In the genomic region with DNA sequence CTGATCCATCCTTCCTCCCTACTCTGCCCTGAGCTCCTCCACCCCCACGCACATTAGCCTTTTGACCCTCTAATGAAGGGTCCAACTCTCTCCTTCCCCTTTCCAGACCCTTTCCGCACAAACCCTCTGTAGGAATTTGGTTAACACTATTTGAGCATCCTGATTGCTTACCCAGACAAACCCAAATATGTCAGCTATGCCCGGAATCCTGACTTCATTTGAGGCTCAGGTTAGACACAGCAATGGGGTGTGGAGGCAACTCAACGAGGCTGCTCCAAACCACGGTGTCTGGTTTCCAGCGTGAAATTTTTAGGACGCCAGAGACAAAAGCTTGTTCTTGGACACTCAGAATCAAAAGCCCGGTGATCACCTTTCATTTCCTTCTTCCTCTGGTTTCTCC, we compare ENCODE assay signal across 17 mouse cellular contexts.
DNase-seq lines count a peak whose midpoint lies in the region; ATAC-seq and TF ChIP-seq lines count a peak whose summit lies in the region.
"Had no signal": no experiment of that assay in that cellular context is flagged by ENCODE, and none has a peak within 500 bp of the region (broad histone marks: within the 10 kb centered on the region; RNA-seq: fewer than 3 reads in every experiment).

No protein-coding gene starts in this region.

- no peak overlapping the region for H3K9ac ChIP-seq in hindbrain, postnatal 0 days (replicated peaks; ENCODE audit: low read length)
- H3K9ac ChIP-seq in ES-E14 (ENCODE audit: insufficient read depth, low read depth, low read length, poor library complexity, severe bottlenecking): no peak overlapping the region
- no peak overlapping the region for H3K9ac ChIP-seq in limb, embryonic 12.5 days (replicated peaks)
- H3K9ac ChIP-seq: kidney, embryonic 15.5 days; limb, embryonic 13.5 days; lung, embryonic 15.5 days had no signal

- H3K4me3 ChIP-seq in hindbrain, embryonic 10.5 days: no peak overlapping the region
- H3K4me3 ChIP-seq in hindbrain, postnatal 0 days (ENCODE audit: low read length): no peak overlapping the region
- H3K4me3 ChIP-seq in ES-E14 (ENCODE audit: insufficient read depth in 1 of 2, low read depth in 1 of 2, low read length in 2 of 2, poor library complexity in 1 of 2, severe bottlenecking in 1 of 2): no peak overlapping the region
- no peak overlapping the region for H3K4me3 ChIP-seq in embryonic facial prominence, embryonic 10.5 days
- no peak overlapping the region for H3K4me3 ChIP-seq in limb, embryonic 12.5 days (replicated peaks)
- H3K4me3 ChIP-seq: kidney, embryonic 15.5 days; limb, embryonic 13.5 days; lung, embryonic 15.5 days had no signal

- no peak for ATAC-seq in hindbrain, postnatal 0 days
- ATAC-seq in limb, embryonic 12.5 days (ENCODE audit: insufficient number of reproducible peaks, insufficient read depth, low FRiP score, low TSS enrichment, low read depth): 0 out of 2 replicates have a peak, but pooled peaks have one; percentile 56
- no peak for ATAC-seq in erythroblast, adult 5-6 weeks (replicated peaks; ENCODE audit: low FRiP score, poor library complexity, severe bottlenecking)
- ATAC-seq: forebrain, embryonic 14.5 days; hindbrain, embryonic 16.5 days had no signal

- no peaks in the 10 kb centered on the region for H3K27me3 ChIP-seq in hindbrain, embryonic 10.5 days (ENCODE audit: insufficient read depth, poor library complexity, severe bottlenecking)
- H3K27me3 ChIP-seq in hindbrain, postnatal 0 days (ENCODE audit: insufficient read depth, low read length): no peaks in the 10 kb centered on the region
- H3K27me3 ChIP-seq in embryonic facial prominence, embryonic 10.5 days (replicated peaks; ENCODE audit: low read depth, poor library complexity, severe bottlenecking): no peaks in the 10 kb centered on the region
- H3K27me3 ChIP-seq in limb, embryonic 12.5 days: no peaks in the 10 kb centered on the region
- H3K27me3 ChIP-seq: kidney, embryonic 15.5 days; limb, embryonic 13.5 days; lung, embryonic 15.5 days had no signal

- no peaks in the 10 kb centered on the region for H3K36me3 ChIP-seq in hindbrain, embryonic 10.5 days
- H3K36me3 ChIP-seq in hindbrain, postnatal 0 days (ENCODE audit: insufficient read depth, low read length): no peaks in the 10 kb centered on the region
- H3K36me3 ChIP-seq in ES-E14 (ENCODE audit: control insufficient read depth, insufficient read depth, low read length, poor library complexity, severe bottlenecking): no peaks in the 10 kb centered on the region
- H3K36me3 ChIP-seq in embryonic facial prominence, embryonic 10.5 days (replicated peaks): no peaks in the 10 kb centered on the region
- no peaks in the 10 kb centered on the region for H3K36me3 ChIP-seq in limb, embryonic 12.5 days
- H3K36me3 ChIP-seq: kidney, embryonic 15.5 days; limb, embryonic 13.5 days; lung, embryonic 15.5 days had no signal

- WGBS in hindbrain, embryonic 10.5 days: 25% methylated on average over 8 of the region's 8 CpGs
- 34% methylated on average over 8 of the region's 8 CpGs for WGBS in hindbrain, postnatal 0 days
- WGBS in embryonic facial prominence, embryonic 10.5 days: 16% methylated on average over 8 of the region's 8 CpGs
- WGBS in limb, embryonic 12.5 days: 37% methylated on average over 8 of the region's 8 CpGs

- TF ChIP-seq CTCF in hindbrain, postnatal 0 days (IDR thresholded peaks at IDR 0.05; ENCODE audit: low read depth): no peak

- H3K4me2 ChIP-seq in hindbrain, postnatal 0 days (ENCODE audit: low read depth, low read length): no peak overlapping the region
- no peak overlapping the region for H3K4me2 ChIP-seq in limb, embryonic 12.5 days
- H3K4me2 ChIP-seq: kidney, embryonic 15.5 days; limb, embryonic 13.5 days; lung, embryonic 15.5 days had no signal

- in situ Hi-C loops in ES-E14 (cut with MboI; ENCODE audit: low sequenced_read_pairs in 2 of 2, unreplicated experiment in 2 of 2): no loop called here

- 0 out of 2 replicates have a peak, but pooled peaks cover 4% of the 10 kb centered on the region for H3K9me3 ChIP-seq in hindbrain, embryonic 10.5 days
- H3K9me3 ChIP-seq in hindbrain, postnatal 0 days (ENCODE audit: low read length): no peaks in the 10 kb centered on the region
- no peaks in the 10 kb centered on the region for H3K9me3 ChIP-seq in ES-E14 (ENCODE audit: control insufficient read depth, insufficient read depth, low read depth, low read length)
- 0 out of 2 replicates have a peak, but pooled peaks cover under 1% of the 10 kb centered on the region for H3K9me3 ChIP-seq in embryonic facial prominence, embryonic 10.5 days
- peaks cover 7% of the 10 kb centered on the region; the same call in 1 of the 2 replicates for H3K9me3 ChIP-seq in limb, embryonic 12.5 days
- H3K9me3 ChIP-seq: kidney, embryonic 15.5 days; lung, embryonic 15.5 days had no signal

- H3K4me1 ChIP-seq in hindbrain, embryonic 10.5 days (replicated peaks): peaks cover 12% of the 10 kb centered on the region; the same call in 1 of the 2 replicates
- no peaks in the 10 kb centered on the region for H3K4me1 ChIP-seq in hindbrain, postnatal 0 days (ENCODE audit: insufficient read depth, low read length)
- peaks cover 0 to 4% of the 10 kb centered on the region in 2 experiments; a peak in 2 of 4 replicates for H3K4me1 ChIP-seq in ES-E14 (ENCODE audit: control insufficient read depth in 2 of 2, insufficient read depth in 2 of 2, low read length in 2 of 2, poor library complexity in 1 of 2)
- peaks cover 33% of the 10 kb centered on the region for H3K4me1 ChIP-seq in embryonic facial prominence, embryonic 10.5 days
- 0 out of 2 replicates have a peak, but pooled peaks cover 9% of the 10 kb centered on the region for H3K4me1 ChIP-seq in limb, embryonic 12.5 days (replicated peaks)

- DNase-seq in hindbrain, embryonic 10.5 days (ENCODE audit: low spot score): peak; percentile 24
- DNase-seq in hindbrain, postnatal 0 days (ENCODE audit: low spot score): no peak
- DNase-seq in ES-E14 (ENCODE audit: low read depth, low spot score): peak; percentile 46
- peak; percentile 62 for DNase-seq in embryonic facial prominence, embryonic 10.5 days (ENCODE audit: low spot score)
- no peak for DNase-seq in adrenal gland, adult 18-20 months (ENCODE audit: low spot score in 2 of 2)
- DNase-seq in heart, adult 18-20 months: no peak
- DNase-seq: adrenal gland, adult 2 months; cerebellum, postnatal 25 days; heart, postnatal 10 days; right cerebral cortex, adult 18-20 months had no signal

- H3K27ac ChIP-seq in hindbrain, embryonic 10.5 days: no peak overlapping the region
- H3K27ac ChIP-seq in hindbrain, postnatal 0 days: no peak overlapping the region
- no peak overlapping the region for H3K27ac ChIP-seq in ES-E14 (ENCODE audit: insufficient read depth, low read depth, low read length, poor library complexity, severe bottlenecking)
- peak overlapping the region; percentile 55 for H3K27ac ChIP-seq in embryonic facial prominence, embryonic 10.5 days (replicated peaks)
- peak overlapping the region; percentile 17; the same call in 1 of the 2 replicates for H3K27ac ChIP-seq in limb, embryonic 12.5 days
- H3K27ac ChIP-seq: kidney, embryonic 15.5 days; limb, embryonic 13.5 days; lung, embryonic 15.5 days had no signal

TF ChIP-seq in ES-E14, 5 proteins besides CTCF, POLR2A, EP300 and RAD21:
- TF ChIP-seq ZC3H11A (IDR thresholded peaks at IDR 0.05; ENCODE audit: borderline replicate concordance, low read depth, low read length): no peak
- TF ChIP-seq HCFC1 (IDR thresholded peaks at IDR 0.05; ENCODE audit: borderline replicate concordance, insufficient read depth, low read length): no peak
- no peak for TF ChIP-seq MAFK (IDR thresholded peaks at IDR 0.05; ENCODE audit: insufficient read depth, low read depth, low read length)
- no peak for TF ChIP-seq CHD2 (IDR thresholded peaks at IDR 0.05; ENCODE audit: low read depth, low read length)
- TF ChIP-seq ZNF384 (IDR thresholded peaks at IDR 0.05; ENCODE audit: low read depth, low read length): no peak

Comparison
In these comparisons a context has a peak if more than half of its experiments do, and no peak if none do; other contexts are left out.
1. DNase-seq: peak in hindbrain, embryonic 10.5 days (single experiment), ES-E14 (single experiment) and embryonic facial prominence, embryonic 10.5 days (single experiment); none in hindbrain, postnatal 0 days (single experiment), adrenal gland, adult 18-20 months (0 of 2) and heart, adult 18-20 months (0 of 2).
2. H3K27ac ChIP-seq: peak in embryonic facial prominence, embryonic 10.5 days (single experiment) and limb, embryonic 12.5 days (single experiment); none in hindbrain, embryonic 10.5 days (single experiment), hindbrain, postnatal 0 days (single experiment) and ES-E14 (single experiment).